ENCODE assay signal across 7 mouse cellular contexts in the genomic region with DNA sequence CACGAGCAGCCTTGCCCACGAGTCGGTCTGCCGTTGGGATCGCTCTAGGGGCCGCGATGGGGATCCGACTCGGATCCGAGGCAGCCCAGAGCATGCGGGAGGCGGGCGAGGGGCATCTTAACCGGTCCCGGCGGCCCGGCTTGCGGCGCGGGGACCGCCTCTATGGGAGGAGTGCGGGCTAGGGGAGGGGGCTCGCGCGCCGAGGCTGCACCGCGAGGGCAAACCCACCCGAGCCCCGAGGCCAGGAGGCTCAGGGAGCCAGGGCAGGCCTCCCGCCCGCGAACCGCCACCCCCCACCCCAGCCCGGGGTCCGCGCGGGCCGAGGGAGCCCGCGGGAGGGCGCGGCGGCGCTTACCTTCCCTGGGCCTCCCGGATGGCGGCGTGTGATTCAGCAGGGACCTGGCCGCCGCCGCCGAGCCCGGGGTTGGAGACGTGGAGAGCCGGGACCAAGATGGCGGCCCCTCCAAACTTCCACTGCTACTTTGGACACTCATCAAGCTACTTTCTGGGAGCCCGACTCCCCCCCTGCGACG. TPM values are rescaled to one million over a fixed set of nuclear protein-coding genes. Genes with fewer than 3 reads are reported as not detected.
DNase-seq lines count a peak whose midpoint lies in the region; ATAC-seq and TF ChIP-seq lines count a peak whose summit lies in the region.

No protein-coding gene starts in this region.

- H3K4me3 ChIP-seq in gastrocnemius, adult 2 months = peak overlapping the region; percentile 96
- H3K4me3 ChIP-seq in intestine, embryonic 14.5 days (ENCODE audit: low read depth, low read length) = peak overlapping the region; percentile 82
- peak overlapping the region; percentile 88 for H3K4me3 ChIP-seq in limb, embryonic 13.5 days
- peak overlapping the region; percentile 99 for H3K4me3 ChIP-seq in midbrain, embryonic 15.5 days
- H3K4me3 ChIP-seq in spleen, adult 2 months (ENCODE audit: extremely low read depth, insufficient read depth, insufficient read length) = peak overlapping the region; percentile 85

- H3K4me1 ChIP-seq in intestine, embryonic 14.5 days (replicated peaks; ENCODE audit: control insufficient read depth, insufficient read depth, low read length) = peaks cover 12% of the 10 kb centered on the region
- peaks cover 11% of the 10 kb centered on the region for H3K4me1 ChIP-seq in limb, embryonic 13.5 days
- H3K4me1 ChIP-seq in midbrain, embryonic 15.5 days = peaks cover 13% of the 10 kb centered on the region
- H3K4me1 ChIP-seq in spleen, adult 2 months (ENCODE audit: control insufficient read depth, insufficient read depth, insufficient read length) = peaks cover 2% of the 10 kb centered on the region

- H3K9me3 ChIP-seq in intestine, embryonic 14.5 days (ENCODE audit: control insufficient read depth, low read length) = no peaks in the 10 kb centered on the region
- no peaks in the 10 kb centered on the region for H3K9me3 ChIP-seq in limb, embryonic 13.5 days
- no peaks in the 10 kb centered on the region for H3K9me3 ChIP-seq in midbrain, embryonic 15.5 days

- H3K4me2 ChIP-seq in intestine, embryonic 14.5 days (ENCODE audit: low read length) = peak overlapping the region; percentile 89
- H3K4me2 ChIP-seq in limb, embryonic 13.5 days (replicated peaks) = peak overlapping the region; percentile 68
- H3K4me2 ChIP-seq in midbrain, embryonic 15.5 days = peak overlapping the region; percentile 58

- H3K27ac ChIP-seq in gastrocnemius, adult 2 months = peak overlapping the region; percentile 98
- peak overlapping the region; percentile 100 for H3K27ac ChIP-seq in intestine, embryonic 14.5 days (ENCODE audit: low read depth)
- peak overlapping the region; percentile 100 for H3K27ac ChIP-seq in limb, embryonic 13.5 days
- peak overlapping the region; percentile 99 for H3K27ac ChIP-seq in midbrain, embryonic 15.5 days
- peak overlapping the region; percentile 99 for H3K27ac ChIP-seq in spleen, adult 2 months (ENCODE audit: insufficient read depth, low read length)

- WGBS in intestine, embryonic 14.5 days = under 1% methylated on average over 49 of the region's 59 CpGs
- under 1% methylated on average over 39 of the region's 59 CpGs for WGBS in limb, embryonic 13.5 days
- under 1% methylated on average over 58 of the region's 59 CpGs for WGBS in midbrain, embryonic 15.5 days
- under 1% methylated on average over 57 of the region's 59 CpGs for WGBS in spleen, adult 2 months

- TF ChIP-seq CTCF in gastrocnemius, adult 2 months (IDR thresholded peaks at IDR 0.05) = no peak
- TF ChIP-seq CTCF in spleen, adult 2 months (IDR thresholded peaks at IDR 0.05; ENCODE audit: extremely low read depth, insufficient read depth, insufficient read length, insufficient replicate concordance) = no peak

- TF ChIP-seq POLR2A in spleen, adult 2 months (IDR thresholded peaks at IDR 0.05; ENCODE audit: low read depth, low read length) = no peak

- intact Hi-C loops in gastrocnemius, adult 2 months (cut with DNase I) = loop anchor here (2.0 to 5.0 kb wide), 2 partner anchors 44 to 123 kb away; no protein-coding TSS in a partner anchor

- DNase-seq in cerebellum, postnatal 4 days (ENCODE audit: low spot score in 2 of 2) = peak; percentile 43 to 59
- DNase-seq in gastrocnemius, adult 2 months = no peak
- DNase-seq in intestine, embryonic 14.5 days (ENCODE audit: low spot score) = peak; percentile 91
- DNase-seq in spleen, adult 2 months (ENCODE audit: low read depth in 1 of 2, low spot score in 2 of 2) = no peak

- H3K27me3 ChIP-seq in intestine, embryonic 14.5 days (replicated peaks; ENCODE audit: control insufficient read depth, insufficient read depth, low read length) = no peaks in the 10 kb centered on the region
- H3K27me3 ChIP-seq in limb, embryonic 13.5 days = no peaks in the 10 kb centered on the region
- H3K27me3 ChIP-seq in midbrain, embryonic 15.5 days (replicated peaks) = no peaks in the 10 kb centered on the region
- H3K27me3 ChIP-seq in spleen, adult 2 months (ENCODE audit: control insufficient read depth, insufficient read depth, low read length) = peaks cover 2% of the 10 kb centered on the region; the same call in 1 of the 2 replicates

- peak; percentile 26 for ATAC-seq in activated CD4-positive, CD25-positive, alpha-beta regulatory T cell, adult 4 months
- ATAC-seq in intestine, embryonic 14.5 days (replicated peaks; ENCODE audit: low FRiP score, low TSS enrichment, low read depth) = peak; percentile 78
- peak; percentile 86 for ATAC-seq in limb, embryonic 13.5 days (ENCODE audit: low FRiP score, low read depth)
- peak; percentile 82 for ATAC-seq in midbrain, embryonic 15.5 days (replicated peaks)

- peak overlapping the region; percentile 98 for H3K9ac ChIP-seq in intestine, embryonic 14.5 days (ENCODE audit: low read length)
- peak overlapping the region; percentile 98 for H3K9ac ChIP-seq in limb, embryonic 13.5 days
- peak overlapping the region; percentile 91 for H3K9ac ChIP-seq in midbrain, embryonic 15.5 days

- no peaks in the 10 kb centered on the region for H3K36me3 ChIP-seq in intestine, embryonic 14.5 days (ENCODE audit: control insufficient read depth, insufficient read depth, low read length)
- H3K36me3 ChIP-seq in limb, embryonic 13.5 days = no peaks in the 10 kb centered on the region
- no peaks in the 10 kb centered on the region for H3K36me3 ChIP-seq in midbrain, embryonic 15.5 days (replicated peaks)
- H3K36me3 ChIP-seq in spleen, adult 2 months (ENCODE audit: control insufficient read depth, insufficient read depth, low read length) = no peaks in the 10 kb centered on the region

RNA-seq across cellular contexts. Expression of a gene that starts 0.6 kb away (rescaled TPM):
- polyA plus RNA-seq in activated CD4-positive, CD25-positive, alpha-beta regulatory T cell, adult 4 months (2017; shearing (Covaris generic)) = 10 to 100 TPM; 32.6 to 42.9 TPM
- total RNA-seq in gastrocnemius, adult 2 months (2021) = 10 to 100 TPM; 39.1 to 46.5 TPM
- 36.7 and 37.6 TPM in 2 replicates for polyA plus RNA-seq in intestine, embryonic 14.5 days (2014; fragmentation: Nextera tagmentation; extraction: Ambion mirVana)
- 30.6 and 34.5 TPM in 2 replicates for polyA plus RNA-seq in limb, embryonic 13.5 days (2015; fragmentation: Nextera tagmentation; extraction: Ambion mirVana)
- 25.3 and 27.1 TPM in 2 replicates for polyA plus RNA-seq in midbrain, embryonic 15.5 days (2015; fragmentation: Nextera tagmentation; extraction: Ambion mirVana)
- polyA plus RNA-seq in spleen, adult 2 months (2012; rRNA removed) = 8.4 and 9.6 TPM in 2 replicates

Comparison
In these comparisons a context has a peak if more than half of its experiments do, and no peak if none do; other contexts are left out.
1. ATAC-seq: peak in every context shown above with its lines; median percentile 86 in limb, embryonic 13.5 days; 82 in midbrain, embryonic 15.5 days; 78 in intestine, embryonic 14.5 days; 26 in activated CD4-positive, CD25-positive, alpha-beta regulatory T cell, adult 4 months.
2. DNase-seq: peak in cerebellum, postnatal 4 days (2 of 2) and intestine, embryonic 14.5 days (single experiment); none in gastrocnemius, adult 2 months (single experiment) and spleen, adult 2 months (0 of 2).
3. Peak in every context shown above with its lines, with median percentiles within 50 percentile points of each other: H3K27ac ChIP-seq, H3K4me3 ChIP-seq, H3K4me2 ChIP-seq and H3K9ac ChIP-seq.